Mouse (Mus musculus) limb, embryonic 12.5 days (tissue): ENCODE measurements at regions not wholly inside any gene's neighbourhood (a gene's known extent, or its start where the extent isn't known, plus 50 kb on each side); places are given as distances from the start of the nearest gene placed in this dataset.

Source experiments
- ATAC-seq: fragments of 200-750 bp; cut with Nextera tagmentation; 2 replicates; pipeline ENCODE4 v1.8.0; 2017; ENCODE audit warnings: low read depth, moderate TSS enrichment; ENCODE audit not compliant: insufficient number of reproducible peaks, insufficient read depth, low FRiP score, low TSS enrichment
- H3K27ac ChIP-seq: fragments of 300-500 bp; sonication (generic); 2 replicates; pipeline ENCODE4 v1.5.1; 2016; ENCODE audit warnings: mild to moderate bottlenecking, moderate library complexity
- H3K27me3 ChIP-seq: fragments of 300-500 bp; sonication (generic); 2 replicates; pipeline ENCODE4 v1.6.1; 2016; ENCODE audit warnings: mild to moderate bottlenecking, moderate library complexity
- H3K36me3 ChIP-seq: fragments of 300-500 bp; sonication (generic); 2 replicates; pipeline ENCODE4 v1.6.1; 2016; ENCODE audit warnings: mild to moderate bottlenecking, moderate library complexity
- H3K4me1 ChIP-seq: fragments of 300-500 bp; sonication (generic); replicated peaks from 2 replicates; pipeline ENCODE4 v1.6.1; 2016
- H3K4me2 ChIP-seq: fragments of 300-500 bp; sonication (generic); 2 replicates; pipeline ENCODE4 v1.6.1; 2016; ENCODE audit warnings: mild to moderate bottlenecking, moderate library complexity
- H3K4me3 ChIP-seq: fragments of 300-500 bp; sonication (generic); replicated peaks from 2 replicates; pipeline ENCODE4 v1.5.1; 2016; ENCODE audit warnings: mild to moderate bottlenecking
- H3K9ac ChIP-seq: fragments of 300-500 bp; sonication (generic); replicated peaks from 2 replicates; pipeline ENCODE4 v1.6.1; 2016; ENCODE audit warnings: mild to moderate bottlenecking, moderate library complexity
- H3K9me3 ChIP-seq: fragments of 300-500 bp; sonication (generic); 2 replicates; pipeline ENCODE4 v1.6.1; 2016; ENCODE audit warnings: mild to moderate bottlenecking, moderate library complexity
- WGBS: fragments of 180-500 bp; shearing (Covaris S2); methylation state at CpG from one replicate; pipeline ENCODE4 v1.1.7; 2016; 5-methylcytosine and 5-hydroxymethylcytosine counted together

DNA sequence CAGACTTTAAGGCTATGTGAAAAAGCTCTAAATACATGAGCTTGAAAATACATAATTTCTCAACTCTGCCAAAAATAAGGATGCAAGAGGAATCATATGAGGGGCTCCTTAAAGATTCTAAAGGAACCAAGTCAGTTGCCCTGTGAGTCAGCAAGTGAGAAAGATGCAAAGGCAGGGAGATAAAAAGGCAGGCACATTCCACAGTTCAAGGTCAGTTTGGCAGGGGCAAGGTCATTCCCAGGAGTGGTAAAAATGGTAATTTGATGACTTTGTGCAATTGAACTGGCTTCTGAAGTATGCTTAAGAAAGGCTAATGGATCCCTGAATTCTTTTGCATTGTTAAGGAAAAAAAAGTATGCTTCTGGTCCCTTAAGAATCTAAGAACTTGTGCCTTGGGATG lies 131.5 kb downstream of the Zfp951 start:
- H3K9me3 ChIP-seq: peaks cover 20% of the 10 kb centered on the region; the same call in 1 of the 2 replicates

DNA sequence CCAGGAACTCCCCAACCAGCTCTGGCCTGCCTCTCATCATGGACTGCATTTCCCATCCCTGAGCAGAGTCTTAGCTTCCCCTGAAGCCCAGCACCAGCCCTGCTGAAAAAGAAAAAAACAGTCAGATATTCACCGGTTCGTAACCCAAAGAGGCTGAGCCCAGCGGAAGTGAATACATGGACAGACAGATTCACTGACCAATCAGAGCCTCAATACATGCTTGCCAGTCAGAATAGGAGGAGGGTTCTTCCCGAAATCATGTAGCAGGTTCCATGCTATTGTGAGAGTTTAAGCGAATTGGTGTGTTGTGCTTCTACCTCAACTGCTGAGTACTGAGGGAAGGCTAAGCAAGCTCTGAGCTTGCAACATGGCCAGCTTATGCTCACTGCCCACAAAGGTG lies 137.3 kb downstream of the Zfp951 start:
- Histone ChIP-seq H3K4me3 (no peak overlapping the region), H3K9me3 (peaks cover 34% of the 10 kb centered on the region), H3K27me3 (no peaks in the 10 kb centered on the region), H3K36me3 (no peaks in the 10 kb centered on the region), H3K4me2 (no peak overlapping the region), H3K4me1 (no peaks in the 10 kb centered on the region), H3K9ac (no peak overlapping the region), H3K27ac (no peak overlapping the region)
- ATAC-seq: no peak
- 93% methylated on average over 5 of the region's 5 CpGs for WGBS

More for the DNA sequence above, 131.5 kb downstream of the Zfp951 start:
- no peak for ATAC-seq
- H3K4me1 ChIP-seq: no peaks in the 10 kb centered on the region
- no peaks in the 10 kb centered on the region for H3K27me3 ChIP-seq
- no peak overlapping the region for H3K9ac ChIP-seq
- no peak overlapping the region for H3K27ac ChIP-seq
- H3K36me3 ChIP-seq: no peaks in the 10 kb centered on the region
- no peak overlapping the region for H3K4me2 ChIP-seq
- H3K4me3 ChIP-seq: no peak overlapping the region

- H3K27ac ChIP-seq: no peak overlapping the region
- H3K9ac ChIP-seq: no peak overlapping the region
- H3K36me3 ChIP-seq: no peaks in the 10 kb centered on the region
- no peak overlapping the region for H3K4me3 ChIP-seq
- peaks cover 60% of the 10 kb centered on the region for H3K9me3 ChIP-seq
- ATAC-seq: no peak
- H3K4me2 ChIP-seq: no peak overlapping the region
- no peaks in the 10 kb centered on the region for H3K4me1 ChIP-seq
- whole genome bisulfite sequencing: 85% methylated on average over 11 of the region's 11 CpGs
- no peaks in the 10 kb centered on the region for H3K27me3 ChIP-seq
These were observed 142.9 kb downstream of the Zfp951 start for GRCm38 (mm10) chr5:104716956-104717355.
